Mouse (Mus musculus): ENCODE measurements at regions not wholly inside any gene's neighbourhood (a gene's known extent, or its start where the extent isn't known, plus 50 kb on each side); places are given as distances from the start of the nearest gene placed in this dataset.
"Not testable (repeated sequence)": the region's sequence is repeated elsewhere in the genome, so short reads cannot be mapped to it uniquely, and the experiment has no call there.

DNA sequence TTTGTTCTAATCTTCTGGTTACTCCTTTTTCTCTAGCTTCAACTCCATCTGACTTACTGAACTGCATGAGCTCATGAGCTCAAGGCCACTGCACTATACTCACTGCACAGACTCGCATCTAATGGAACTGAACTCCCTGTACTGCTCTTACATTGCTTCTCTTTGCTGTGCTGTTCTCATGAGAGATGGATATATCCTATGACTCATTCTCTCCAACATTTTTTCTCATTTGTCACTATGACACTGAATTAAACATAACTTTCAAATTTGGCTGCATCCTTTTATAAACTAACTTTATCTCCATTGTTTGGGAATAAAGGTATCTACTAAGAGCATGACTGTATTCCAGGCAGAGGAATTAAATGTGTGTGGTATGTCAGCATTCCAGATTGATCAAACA, 806.2 kb downstream of the Rab28 start:
- no peak for DNase-seq (ENCODE audit: low spot score)

DNA sequence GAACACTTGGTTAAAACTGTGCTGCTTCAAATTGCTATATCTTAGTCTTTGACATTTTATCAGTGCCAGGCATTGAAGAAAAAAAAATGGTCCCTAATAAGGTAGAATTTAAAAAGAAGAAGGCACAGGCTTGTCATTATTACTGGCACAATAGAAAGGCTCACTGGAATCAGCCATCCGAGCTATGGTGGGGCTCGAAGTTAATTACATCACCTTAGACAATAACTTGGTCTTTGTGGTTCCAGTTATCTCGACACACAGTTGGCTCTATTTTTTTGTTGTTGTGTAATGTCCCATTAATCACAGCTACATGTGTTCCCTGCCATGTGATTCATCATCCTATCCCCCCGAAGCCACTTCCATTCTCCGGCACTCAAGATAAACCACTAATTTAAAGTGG, 825.1 kb downstream of the Rab28 start:
- no peak for DNase-seq (ENCODE audit: low spot score)

DNA sequence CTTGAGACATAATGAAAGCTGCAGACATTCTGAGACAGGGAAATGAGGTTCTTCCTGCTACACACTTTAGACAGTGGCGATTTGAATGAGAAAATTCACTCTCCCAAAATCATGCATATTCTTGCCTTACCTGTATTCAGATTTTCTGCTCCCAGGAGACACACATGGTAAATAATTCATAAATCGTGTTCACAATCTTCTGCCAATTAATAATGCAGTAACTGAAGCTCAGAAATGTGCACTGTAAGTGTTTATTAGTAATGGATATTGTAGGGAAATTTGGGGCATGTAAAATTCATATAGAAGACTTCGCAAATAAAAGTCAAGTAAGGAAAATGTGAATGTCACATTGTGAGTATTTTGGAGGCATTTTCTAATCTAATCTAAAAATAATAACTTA, 830.2 kb downstream of the Rab28 start:
- no peak for DNase-seq (ENCODE audit: low spot score)

DNA sequence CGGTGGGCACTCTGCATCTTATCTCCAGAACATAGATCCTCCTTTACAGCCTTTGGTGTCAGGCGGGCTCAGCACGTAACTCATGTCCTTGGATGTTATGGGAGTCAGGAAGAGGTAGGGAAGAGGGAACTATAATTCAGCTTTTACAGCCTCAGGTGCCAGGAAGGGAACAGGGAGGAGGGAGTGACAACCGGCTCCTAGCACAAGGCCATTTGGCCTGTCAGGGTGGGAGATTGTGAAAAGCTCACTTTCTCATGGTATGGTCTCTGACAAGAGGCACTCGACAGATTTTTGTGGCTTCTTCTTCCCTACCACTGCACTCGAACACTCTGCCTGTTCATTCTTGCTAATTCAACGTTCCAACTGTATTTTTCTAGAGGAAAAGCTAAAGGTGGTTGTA, 845.6 kb downstream of the Rab28 start:
- DNase-seq (ENCODE audit: low spot score), result not testable (repeated sequence)

Measured in gastrocnemius, adult 18-20 months (tissue).